Mouse (Mus musculus): ENCODE measurements around the gene Nme7. TPM values are rescaled to one million over a fixed set of nuclear protein-coding genes. Genes with fewer than 3 reads are reported as not detected.

Gene Nme7
- polyA plus RNA-seq, 1 experiment from 2014 or later = 44.1 TPM

- no peaks in the 10 kb centered on the region for H3K9me3 ChIP-seq
- H3K27ac ChIP-seq = no peak overlapping the region
- H3K4me2 ChIP-seq = no peak overlapping the region
- no peak overlapping the region for H3K9ac ChIP-seq
- H3K27me3 ChIP-seq = no peaks in the 10 kb centered on the region
- H3K4me1 ChIP-seq = 0 out of 2 replicates have a peak, but pooled peaks cover 2% of the 10 kb centered on the region
- ATAC-seq (ENCODE audit: borderline replicate concordance, extremely low read depth, low FRiP score, low TSS enrichment) = no peak
- no peak overlapping the region for H3K4me3 ChIP-seq
- H3K36me3 ChIP-seq = no peaks in the 10 kb centered on the region
- WGBS = 64% methylated on average over 3 of the region's 3 CpGs
Observed at GRCm38 (mm10) chr1:164417604-164418003, 113.7 kb downstream of the Nme7 start.

- H3K36me3 ChIP-seq = no peaks in the 10 kb centered on the region
- H3K4me2 ChIP-seq = no peak overlapping the region
- no peaks in the 10 kb centered on the region for H3K4me1 ChIP-seq
- H3K27me3 ChIP-seq = no peaks in the 10 kb centered on the region
- H3K27ac ChIP-seq = no peak overlapping the region
- no peak overlapping the region for H3K4me3 ChIP-seq
- WGBS = 64% methylated on average over 10 of the region's 10 CpGs
- H3K9me3 ChIP-seq = no peaks in the 10 kb centered on the region
- H3K9ac ChIP-seq = no peak overlapping the region
- ATAC-seq (ENCODE audit: borderline replicate concordance, extremely low read depth, low FRiP score, low TSS enrichment) = no peak
Observed at GRCm38 (mm10) chr1:164418320-164418719, 114.4 kb downstream of the Nme7 start.

GRCm38 (mm10) chr1:164419401-164419800, 115.5 kb downstream of the Nme7 start:
- no peak overlapping the region for H3K4me2 ChIP-seq
- no peak overlapping the region for H3K4me3 ChIP-seq
- H3K9me3 ChIP-seq = no peaks in the 10 kb centered on the region
- ATAC-seq (ENCODE audit: borderline replicate concordance, extremely low read depth, low FRiP score, low TSS enrichment) = no peak
- whole genome bisulfite sequencing = 68% methylated on average over 8 of the region's 8 CpGs
- no peak overlapping the region for H3K9ac ChIP-seq
- no peaks in the 10 kb centered on the region for H3K27me3 ChIP-seq
- H3K36me3 ChIP-seq = no peaks in the 10 kb centered on the region
- H3K4me1 ChIP-seq = no peaks in the 10 kb centered on the region
- H3K27ac ChIP-seq = no peak overlapping the region

- H3K27ac ChIP-seq = no peak overlapping the region
- WGBS = 72% methylated on average over 6 of the region's 6 CpGs
- no peak overlapping the region for H3K9ac ChIP-seq
- H3K27me3 ChIP-seq = no peaks in the 10 kb centered on the region
- H3K4me2 ChIP-seq = no peak overlapping the region
- no peaks in the 10 kb centered on the region for H3K36me3 ChIP-seq
- ATAC-seq (ENCODE audit: borderline replicate concordance, extremely low read depth, low FRiP score, low TSS enrichment) = no peak
- no peak overlapping the region for H3K4me3 ChIP-seq
- H3K9me3 ChIP-seq = no peaks in the 10 kb centered on the region
- H3K4me1 ChIP-seq = no peaks in the 10 kb centered on the region
Observed at GRCm38 (mm10) chr1:164420623-164421354, 116.9 kb downstream of the Nme7 start.

- Histone ChIP-seq H3K27me3 (no peaks in the 10 kb centered on the region), H3K4me1 (no peaks in the 10 kb centered on the region), H3K4me2 (no peak overlapping the region), H3K27ac (no peak overlapping the region), H3K4me3 (no peak overlapping the region), H3K9me3 (no peaks in the 10 kb centered on the region), H3K9ac (no peak overlapping the region), H3K36me3 (no peaks in the 10 kb centered on the region)
- 72% methylated on average over 7 of the region's 7 CpGs for WGBS
- ATAC-seq (ENCODE audit: borderline replicate concordance, extremely low read depth, low FRiP score, low TSS enrichment) = no peak
Observed at GRCm38 (mm10) chr1:164426227-164426626, 122.3 kb downstream of the Nme7 start.

- Histone ChIP-seq H3K9me3 (no peaks in the 10 kb centered on the region), H3K4me1 (no peaks in the 10 kb centered on the region), H3K4me2 (no peak overlapping the region), H3K27ac (no peak overlapping the region), H3K9ac (no peak overlapping the region), H3K27me3 (no peaks in the 10 kb centered on the region), H3K36me3 (no peaks in the 10 kb centered on the region), H3K4me3 (no peak overlapping the region)
- no peak for ATAC-seq (ENCODE audit: borderline replicate concordance, extremely low read depth, low FRiP score, low TSS enrichment)
- WGBS = 75% methylated on average over 7 of the region's 7 CpGs
Observed at GRCm38 (mm10) chr1:164427777-164428176, 123.9 kb downstream of the Nme7 start.

- Histone ChIP-seq H3K27me3 (no peaks in the 10 kb centered on the region), H3K27ac (no peak overlapping the region)
- 79% methylated on average over 9 of the region's 9 CpGs for WGBS
Observed at GRCm38 (mm10) chr1:164428644-164429043, 124.7 kb downstream of the Nme7 start.

GRCm38 (mm10) chr1:164432649-164433048, 128.7 kb downstream of the Nme7 start:
- 70% methylated on average over 5 of the region's 5 CpGs for WGBS
- Histone ChIP-seq H3K4me3 (no peak overlapping the region), H3K27ac (no peak overlapping the region), H3K9ac (no peak overlapping the region), H3K36me3 (peaks cover 5% of the 10 kb centered on the region; the same call in 1 of the 2 replicates), H3K4me1 (no peaks in the 10 kb centered on the region), H3K4me2 (no peak overlapping the region), H3K9me3 (no peaks in the 10 kb centered on the region), H3K27me3 (no peaks in the 10 kb centered on the region)
- ATAC-seq (ENCODE audit: borderline replicate concordance, extremely low read depth, low FRiP score, low TSS enrichment) = no peak

More at GRCm38 (mm10) chr1:164428644-164429043, 124.7 kb downstream of the Nme7 start:
- Histone ChIP-seq H3K9me3 (no peaks in the 10 kb centered on the region), H3K4me1 (no peaks in the 10 kb centered on the region), H3K4me3 (no peak overlapping the region), H3K36me3 (no peaks in the 10 kb centered on the region), H3K4me2 (no peak overlapping the region), H3K9ac (no peak overlapping the region)
- ATAC-seq (ENCODE audit: borderline replicate concordance, extremely low read depth, low FRiP score, low TSS enrichment) = no peak

- WGBS = 81% methylated on average over 6 of the region's 6 CpGs
- Histone ChIP-seq H3K9ac (no peak overlapping the region), H3K36me3 (peaks cover 13% of the 10 kb centered on the region), H3K4me1 (no peaks in the 10 kb centered on the region), H3K27ac (no peak overlapping the region), H3K4me2 (no peak overlapping the region), H3K27me3 (no peaks in the 10 kb centered on the region), H3K9me3 (no peaks in the 10 kb centered on the region), H3K4me3 (no peak overlapping the region)
- no peak for ATAC-seq (ENCODE audit: borderline replicate concordance, extremely low read depth, low FRiP score, low TSS enrichment)
Observed at GRCm38 (mm10) chr1:164434049-164434448, 130.1 kb downstream of the Nme7 start.

GRCm38 (mm10) chr1:164436749-164437148, 132.8 kb downstream of the Nme7 start:
- Histone ChIP-seq H3K4me3 (no peak overlapping the region), H3K9me3 (no peaks in the 10 kb centered on the region), H3K4me2 (no peak overlapping the region), H3K36me3 (peaks cover 17% of the 10 kb centered on the region), H3K27me3 (no peaks in the 10 kb centered on the region), H3K4me1 (no peaks in the 10 kb centered on the region), H3K9ac (no peak overlapping the region), H3K27ac (no peak overlapping the region)
- no peak for ATAC-seq (ENCODE audit: borderline replicate concordance, extremely low read depth, low FRiP score, low TSS enrichment)
- WGBS = 80% methylated on average over 7 of the region's 7 CpGs

- H3K9me3 ChIP-seq = no peaks in the 10 kb centered on the region
Observed at GRCm38 (mm10) chr1:164440230-164440629, 136.3 kb downstream of the Nme7 start.

GRCm38 (mm10) chr1:164440708-164441407, 136.9 kb downstream of the Nme7 start:
- H3K9ac ChIP-seq = no peak overlapping the region
- no peaks in the 10 kb centered on the region for H3K27me3 ChIP-seq
- no peak for ATAC-seq (ENCODE audit: borderline replicate concordance, extremely low read depth, low FRiP score, low TSS enrichment)
- no peaks in the 10 kb centered on the region for H3K9me3 ChIP-seq
- 78% methylated on average over 11 of the region's 11 CpGs for WGBS
- H3K4me1 ChIP-seq = no peaks in the 10 kb centered on the region
- H3K4me3 ChIP-seq = no peak overlapping the region
- H3K27ac ChIP-seq = no peak overlapping the region
- H3K4me2 ChIP-seq = no peak overlapping the region
- H3K36me3 ChIP-seq = peaks cover 20% of the 10 kb centered on the region

More at GRCm38 (mm10) chr1:164440230-164440629, 136.3 kb downstream of the Nme7 start:
- Histone ChIP-seq H3K4me3 (no peak overlapping the region), H3K27ac (no peak overlapping the region), H3K36me3 (peaks cover 20% of the 10 kb centered on the region), H3K4me2 (no peak overlapping the region), H3K4me1 (no peaks in the 10 kb centered on the region), H3K9ac (no peak overlapping the region), H3K27me3 (no peaks in the 10 kb centered on the region)
- no peak for ATAC-seq (ENCODE audit: borderline replicate concordance, extremely low read depth, low FRiP score, low TSS enrichment)
- WGBS = 82% methylated on average over 6 of the region's 6 CpGs

All from lung, embryonic 15.5 days (tissue).